Mouse (Mus musculus) midbrain, embryonic 13.5 days (tissue): ENCODE measurements around the gene Trappc10. TPM values are rescaled to one million over a fixed set of nuclear protein-coding genes. Genes with fewer than 3 reads are reported as not detected.

Source experiments
- ATAC-seq: fragments of 200-750 bp; cut with Nextera tagmentation; 2 replicates; pipeline ENCODE4 v1.8.0; 2017; ENCODE audit warnings: mild to moderate bottlenecking, moderate TSS enrichment, moderate library complexity
- H3K27ac ChIP-seq: fragments of 300-500 bp; sonication (generic); 2 replicates; pipeline ENCODE4 v1.5.1; 2015; ENCODE audit warnings: inconsistent platforms, mild to moderate bottlenecking, moderate library complexity
- H3K27me3 ChIP-seq: fragments of 300-500 bp; sonication (generic); 2 replicates; pipeline ENCODE4 v1.6.1; 2015; ENCODE audit warnings: mild to moderate bottlenecking, inconsistent platforms
- H3K36me3 ChIP-seq: fragments of 300-500 bp; sonication (generic); 2 replicates; pipeline ENCODE4 v1.6.1; 2015; ENCODE audit warnings: mild to moderate bottlenecking, inconsistent platforms
- H3K4me1 ChIP-seq: fragments of 300-500 bp; sonication (generic); replicated peaks from 2 replicates; pipeline ENCODE4 v1.6.1; 2015; ENCODE audit warnings: inconsistent platforms
- H3K4me2 ChIP-seq: fragments of 300-500 bp; sonication (generic); replicated peaks from 2 replicates; pipeline ENCODE4 v1.6.1; 2015; ENCODE audit warnings: moderate library complexity, mild to moderate bottlenecking, inconsistent platforms
- H3K4me3 ChIP-seq: fragments of 300-500 bp; sonication (generic); replicated peaks from 2 replicates; pipeline ENCODE4 v1.5.1; 2015; ENCODE audit warnings: mild to moderate bottlenecking, inconsistent platforms
- H3K9ac ChIP-seq: fragments of 300-500 bp; sonication (generic); replicated peaks from 2 replicates; pipeline ENCODE4 v1.6.1; 2015; ENCODE audit warnings: mild to moderate bottlenecking, inconsistent platforms
- H3K9me3 ChIP-seq: fragments of 300-500 bp; sonication (generic); 2 replicates; pipeline ENCODE4 v1.6.1; 2016; ENCODE audit warnings: mild to moderate bottlenecking, inconsistent platforms
- WGBS: fragments of 180-500 bp; shearing (Covaris S2); methylation state at CpG from one replicate; pipeline ENCODE4 v1.1.7; 2015; 5-methylcytosine and 5-hydroxymethylcytosine counted together
- polyA plus RNA-seq: library from polyadenylated mRNA; unstranded; fragments of >200 nt; fragmentation: Nextera tagmentation; extraction: Ambion mirVana; gene quantifications from 2 replicates; pipeline ENCODE4 v1.2.1, GENCODE M21; 2015

Trappc10 gene
- polyA plus RNA-seq, 1 experiment from 2014 or later, result 26.7 TPM

- 86% methylated on average over 3 of the region's 3 CpGs for WGBS
Observed at GRCm38 (mm10) chr10:78247206-78247605, 2.8 kb upstream of the Trappc10 start.

GRCm38 (mm10) chr10:78246725-78247124 is 2.3 kb upstream of the Trappc10 start:
- Histone ChIP-seq H3K9me3 (no peaks in the 10 kb centered on the region), H3K27me3 (no peaks in the 10 kb centered on the region), H3K27ac (no peak overlapping the region), H3K4me3 (no peak overlapping the region), H3K36me3 (0 out of 2 replicates have a peak, but pooled peaks cover 3% of the 10 kb centered on the region), H3K4me2 (no peak overlapping the region), H3K4me1 (peaks cover 21% of the 10 kb centered on the region), H3K9ac (no peak overlapping the region)
- ATAC-seq, result no peak
- 86% methylated on average over 4 of the region's 4 CpGs for WGBS

More at GRCm38 (mm10) chr10:78247206-78247605, 2.8 kb upstream of the Trappc10 start:
- no peak for ATAC-seq
- H3K27me3 ChIP-seq, result no peaks in the 10 kb centered on the region
- no peak overlapping the region for H3K27ac ChIP-seq
- no peaks in the 10 kb centered on the region for H3K9me3 ChIP-seq
- H3K9ac ChIP-seq, result no peak overlapping the region
- peaks cover 20% of the 10 kb centered on the region for H3K4me1 ChIP-seq
- no peak overlapping the region for H3K4me3 ChIP-seq
- no peak overlapping the region for H3K4me2 ChIP-seq
- H3K36me3 ChIP-seq, result 0 out of 2 replicates have a peak, but pooled peaks cover 3% of the 10 kb centered on the region

GRCm38 (mm10) chr10:78245225-78245547 is 745 bp upstream of the Trappc10 start:
- no peaks in the 10 kb centered on the region for H3K27me3 ChIP-seq
- peak overlapping the region; percentile 80 for H3K27ac ChIP-seq
- WGBS, result 20% methylated on average over 7 of the region's 7 CpGs
- H3K36me3 ChIP-seq, result 0 out of 2 replicates have a peak, but pooled peaks cover 3% of the 10 kb centered on the region
- peak overlapping the region; percentile 94 for H3K4me3 ChIP-seq
- no peaks in the 10 kb centered on the region for H3K9me3 ChIP-seq
- peak overlapping the region; percentile 94 for H3K4me2 ChIP-seq
- H3K4me1 ChIP-seq, result peaks cover 23% of the 10 kb centered on the region
- H3K9ac ChIP-seq, result peak overlapping the region; percentile 91
- ATAC-seq, result peak; percentile 35; the same call in 1 of the 2 replicates

- H3K9ac ChIP-seq, result peak overlapping the region; percentile 91
- under 1% methylated on average over 27 of the region's 33 CpGs for WGBS
- peaks cover 23% of the 10 kb centered on the region for H3K4me1 ChIP-seq
- peak; percentile 75 for ATAC-seq
- peak overlapping the region; percentile 80; the same call in 1 of the 2 replicates for H3K27ac ChIP-seq
- no peaks in the 10 kb centered on the region for H3K27me3 ChIP-seq
- H3K36me3 ChIP-seq, result peaks cover 3% of the 10 kb centered on the region; the same call in 1 of the 2 replicates
- peak overlapping the region; percentile 94 for H3K4me3 ChIP-seq
- H3K4me2 ChIP-seq, result peak overlapping the region; percentile 94
- no peaks in the 10 kb centered on the region for H3K9me3 ChIP-seq
Observed at GRCm38 (mm10) chr10:78244058-78244437, 393 bp downstream of the Trappc10 start.

- Histone ChIP-seq H3K4me2 (no peak overlapping the region), H3K9ac (no peak overlapping the region), H3K4me1 (peaks cover 23% of the 10 kb centered on the region), H3K9me3 (no peaks in the 10 kb centered on the region), H3K27me3 (no peaks in the 10 kb centered on the region), H3K36me3 (peaks cover 6% of the 10 kb centered on the region; the same call in 1 of the 2 replicates), H3K4me3 (no peak overlapping the region), H3K27ac (no peak overlapping the region)
- no peak for ATAC-seq
- WGBS, result 86% methylated on average over 6 of the region's 6 CpGs
Observed at GRCm38 (mm10) chr10:78238926-78239325, 5.5 kb downstream of the Trappc10 start.

- Histone ChIP-seq H3K36me3 (peaks cover 6% of the 10 kb centered on the region; the same call in 1 of the 2 replicates), H3K9me3 (no peaks in the 10 kb centered on the region), H3K27ac (no peak overlapping the region), H3K4me2 (no peak overlapping the region), H3K9ac (no peak overlapping the region), H3K4me3 (no peak overlapping the region), H3K4me1 (peaks cover 16% of the 10 kb centered on the region), H3K27me3 (no peaks in the 10 kb centered on the region)
- ATAC-seq, result no peak
- WGBS, result 98% methylated on average over 5 of the region's 5 CpGs
Observed at GRCm38 (mm10) chr10:78238297-78238696, 6.1 kb downstream of the Trappc10 start.

- peaks cover 6% of the 10 kb centered on the region; the same call in 1 of the 2 replicates for H3K36me3 ChIP-seq
- no peak overlapping the region for H3K4me2 ChIP-seq
- H3K4me1 ChIP-seq, result peaks cover 11% of the 10 kb centered on the region
- no peaks in the 10 kb centered on the region for H3K9me3 ChIP-seq
- H3K27me3 ChIP-seq, result no peaks in the 10 kb centered on the region
- H3K9ac ChIP-seq, result no peak overlapping the region
- WGBS, result 93% methylated on average over 6 of the region's 6 CpGs
- no peak for ATAC-seq
- H3K27ac ChIP-seq, result no peak overlapping the region
- no peak overlapping the region for H3K4me3 ChIP-seq
Observed at GRCm38 (mm10) chr10:78237809-78238208, 6.6 kb downstream of the Trappc10 start.

GRCm38 (mm10) chr10:78236885-78237629 is 7.4 kb downstream of the Trappc10 start:
- peaks cover 6% of the 10 kb centered on the region; the same call in 1 of the 2 replicates for H3K36me3 ChIP-seq
- H3K4me2 ChIP-seq, result no peak overlapping the region
- no peak overlapping the region for H3K9ac ChIP-seq
- WGBS, result 87% methylated on average over 8 of the region's 8 CpGs
- H3K27ac ChIP-seq, result no peak overlapping the region
- no peaks in the 10 kb centered on the region for H3K9me3 ChIP-seq
- no peak overlapping the region for H3K4me3 ChIP-seq
- no peak for ATAC-seq
- 0 out of 2 replicates have a peak, but pooled peaks cover 8% of the 10 kb centered on the region for H3K4me1 ChIP-seq
- no peaks in the 10 kb centered on the region for H3K27me3 ChIP-seq

- H3K27me3 ChIP-seq, result no peaks in the 10 kb centered on the region
- no peak overlapping the region for H3K4me3 ChIP-seq
- 0 out of 2 replicates have a peak, but pooled peaks cover 5% of the 10 kb centered on the region for H3K4me1 ChIP-seq
- no peak overlapping the region for H3K4me2 ChIP-seq
- no peaks in the 10 kb centered on the region for H3K9me3 ChIP-seq
- WGBS, result 95% methylated on average over 6 of the region's 6 CpGs
- no peak overlapping the region for H3K27ac ChIP-seq
- no peak for ATAC-seq
- H3K9ac ChIP-seq, result no peak overlapping the region
- H3K36me3 ChIP-seq, result peaks cover 27% of the 10 kb centered on the region
Observed at GRCm38 (mm10) chr10:78233756-78234155, 10.7 kb downstream of the Trappc10 start.

- no peaks in the 10 kb centered on the region for H3K27me3 ChIP-seq
Observed at GRCm38 (mm10) chr10:78233161-78233560, 11.3 kb downstream of the Trappc10 start.

GRCm38 (mm10) chr10:78232301-78232980 is 12.0 kb downstream of the Trappc10 start:
- H3K9me3 ChIP-seq, result no peaks in the 10 kb centered on the region
- H3K4me2 ChIP-seq, result no peak overlapping the region
- H3K4me1 ChIP-seq, result 0 out of 2 replicates have a peak, but pooled peaks cover 5% of the 10 kb centered on the region
- H3K9ac ChIP-seq, result no peak overlapping the region
- H3K27ac ChIP-seq, result no peak overlapping the region
- no peak overlapping the region for H3K4me3 ChIP-seq
- WGBS, result 94% methylated on average over 4 of the region's 4 CpGs
- H3K36me3 ChIP-seq, result peaks cover 35% of the 10 kb centered on the region
- no peaks in the 10 kb centered on the region for H3K27me3 ChIP-seq
- no peak for ATAC-seq

More at GRCm38 (mm10) chr10:78233161-78233560, 11.3 kb downstream of the Trappc10 start:
- Histone ChIP-seq H3K9ac (no peak overlapping the region), H3K4me3 (no peak overlapping the region), H3K27ac (no peak overlapping the region), H3K9me3 (no peaks in the 10 kb centered on the region), H3K4me2 (no peak overlapping the region), H3K4me1 (0 out of 2 replicates have a peak, but pooled peaks cover 5% of the 10 kb centered on the region), H3K36me3 (peaks cover 30% of the 10 kb centered on the region)
- no peak for ATAC-seq
- 91% methylated on average over 5 of the region's 5 CpGs for WGBS

GRCm38 (mm10) chr10:78228560-78228928 is 15.9 kb downstream of the Trappc10 start:
- H3K27me3 ChIP-seq, result no peaks in the 10 kb centered on the region
- ATAC-seq, result no peak
- WGBS, result 94% methylated on average over 5 of the region's 5 CpGs
- H3K36me3 ChIP-seq, result peaks cover 42% of the 10 kb centered on the region
- H3K27ac ChIP-seq, result no peak overlapping the region
- no peaks in the 10 kb centered on the region for H3K4me1 ChIP-seq
- no peak overlapping the region for H3K4me3 ChIP-seq
- H3K9ac ChIP-seq, result no peak overlapping the region
- H3K9me3 ChIP-seq, result no peaks in the 10 kb centered on the region
- no peak overlapping the region for H3K4me2 ChIP-seq
